Comparison of ENCODE assay signal across 8 mouse cellular contexts in genomic region chr17:5138641-5139205, GRCm38 (mm10).
DNase-seq lines count a peak whose midpoint lies in the region; ATAC-seq and TF ChIP-seq lines count a peak whose summit lies in the region.

No protein-coding gene starts in this region.

- H3K9me3 ChIP-seq in ES-E14 (ENCODE audit: control insufficient read depth, insufficient read depth, low read depth, low read length), result no peaks in the 10 kb centered on the region
- no peaks in the 10 kb centered on the region for H3K9me3 ChIP-seq in forebrain, embryonic 15.5 days
- no peaks in the 10 kb centered on the region for H3K9me3 ChIP-seq in hindbrain, embryonic 10.5 days
- no peaks in the 10 kb centered on the region for H3K9me3 ChIP-seq in lung, postnatal 0 days (ENCODE audit: low read length)

- H3K4me1 ChIP-seq in ES-E14 (ENCODE audit: control insufficient read depth in 2 of 2, insufficient read depth in 2 of 2, low read length in 2 of 2, poor library complexity in 1 of 2), result peaks cover 2 to 6% of the 10 kb centered on the region in 2 experiments; a peak in 2 of 4 replicates
- H3K4me1 ChIP-seq in forebrain, embryonic 15.5 days, result peaks cover 44% of the 10 kb centered on the region
- H3K4me1 ChIP-seq in hindbrain, embryonic 10.5 days (replicated peaks), result peaks cover 45% of the 10 kb centered on the region
- peaks cover 14% of the 10 kb centered on the region; the same call in 1 of the 2 replicates for H3K4me1 ChIP-seq in lung, postnatal 0 days (ENCODE audit: insufficient read depth, low read depth, low read length)

- H3K9ac ChIP-seq in ES-E14 (ENCODE audit: insufficient read depth, low read depth, low read length, poor library complexity, severe bottlenecking), result no peak overlapping the region
- no peak overlapping the region for H3K9ac ChIP-seq in forebrain, embryonic 15.5 days (replicated peaks)
- no peak overlapping the region for H3K9ac ChIP-seq in lung, postnatal 0 days (replicated peaks; ENCODE audit: low read depth)

- peak; percentile 57 for DNase-seq in ES-E14 (ENCODE audit: low read depth, low spot score)
- peak; percentile 60 to 77 for DNase-seq in adrenal gland, postnatal 36 days
- peak; percentile 61 for DNase-seq in hindbrain, embryonic 10.5 days (ENCODE audit: low spot score)
- DNase-seq in layer of hippocampus, adult 2 months (ENCODE audit: low spot score in 2 of 2), result peak; percentile 65 to 87
- peak; percentile 92 for DNase-seq in lung, postnatal 0 days (ENCODE audit: low spot score)
- DNase-seq in retina, embryonic 14.5 days (ENCODE audit: low spot score), result peak; percentile 75
- no peak for DNase-seq in cerebellum, adult 11-12 months

- H3K27ac ChIP-seq in ES-E14 (ENCODE audit: insufficient read depth, low read depth, low read length, poor library complexity, severe bottlenecking), result no peak overlapping the region
- peak overlapping the region; percentile 73 for H3K27ac ChIP-seq in forebrain, embryonic 15.5 days (replicated peaks)
- peak overlapping the region; percentile 73 for H3K27ac ChIP-seq in hindbrain, embryonic 10.5 days
- H3K27ac ChIP-seq in layer of hippocampus, adult 2 months, result peak overlapping the region; percentile 85
- 0 out of 2 replicates have a peak overlapping the region, but pooled peaks have one; percentile 11 for H3K27ac ChIP-seq in lung, postnatal 0 days (ENCODE audit: low read length)

- no peak overlapping the region for H3K4me3 ChIP-seq in ES-E14 (ENCODE audit: insufficient read depth in 1 of 2, low read depth in 1 of 2, low read length in 2 of 2, poor library complexity in 1 of 2, severe bottlenecking in 1 of 2)
- H3K4me3 ChIP-seq in forebrain, embryonic 15.5 days, result no peak overlapping the region
- H3K4me3 ChIP-seq in hindbrain, embryonic 10.5 days, result no peak overlapping the region
- H3K4me3 ChIP-seq in layer of hippocampus, adult 2 months, result no peak overlapping the region
- no peak overlapping the region for H3K4me3 ChIP-seq in lung, postnatal 0 days (ENCODE audit: low read depth, low read length)

- H3K27me3 ChIP-seq in forebrain, embryonic 15.5 days, result no peaks in the 10 kb centered on the region
- H3K27me3 ChIP-seq in hindbrain, embryonic 10.5 days (ENCODE audit: insufficient read depth, poor library complexity, severe bottlenecking), result no peaks in the 10 kb centered on the region
- no peaks in the 10 kb centered on the region for H3K27me3 ChIP-seq in lung, postnatal 0 days (replicated peaks; ENCODE audit: insufficient read depth, low read length)

- TF ChIP-seq CTCF in layer of hippocampus, adult 2 months (conservative IDR thresholded peaks at IDR 0.05), result peak; percentile 61
- peak; percentile 54 for TF ChIP-seq CTCF in lung, postnatal 0 days (IDR thresholded peaks at IDR 0.05)

- peak; percentile 66; the same call in 1 of the 2 replicates for TF ChIP-seq EP300 in lung, postnatal 0 days (IDR thresholded peaks at IDR 0.05)

- H3K4me2 ChIP-seq in forebrain, embryonic 15.5 days (replicated peaks), result peak overlapping the region; percentile 6; the same call in 1 of the 2 replicates
- H3K4me2 ChIP-seq in lung, postnatal 0 days (replicated peaks; ENCODE audit: low read depth, low read length), result no peak overlapping the region

- 18% methylated on average over 8 of the region's 8 CpGs for whole genome bisulfite sequencing in forebrain, embryonic 15.5 days
- WGBS in hindbrain, embryonic 10.5 days, result 34% methylated on average over 8 of the region's 8 CpGs
- WGBS in lung, postnatal 0 days, result 14% methylated on average over 8 of the region's 8 CpGs

- H3K36me3 ChIP-seq in ES-E14 (ENCODE audit: control insufficient read depth, insufficient read depth, low read length, poor library complexity, severe bottlenecking), result no peaks in the 10 kb centered on the region
- H3K36me3 ChIP-seq in forebrain, embryonic 15.5 days, result no peaks in the 10 kb centered on the region
- no peaks in the 10 kb centered on the region for H3K36me3 ChIP-seq in hindbrain, embryonic 10.5 days
- H3K36me3 ChIP-seq in lung, postnatal 0 days (ENCODE audit: insufficient read depth, low read length), result no peaks in the 10 kb centered on the region

- in situ Hi-C loops in ES-E14 (cut with MboI; ENCODE audit: low sequenced_read_pairs in 2 of 2, unreplicated experiment in 2 of 2), result no loop called here

- peak; percentile 93 for ATAC-seq in forebrain, embryonic 15.5 days (replicated peaks)
- peak; percentile 88 for ATAC-seq in lung, postnatal 0 days

TF ChIP-seq in ES-E14, 5 proteins besides CTCF, POLR2A, EP300 and RAD21:
- TF ChIP-seq ZC3H11A (IDR thresholded peaks at IDR 0.05; ENCODE audit: borderline replicate concordance, low read depth, low read length), result no peak
- TF ChIP-seq HCFC1 (IDR thresholded peaks at IDR 0.05; ENCODE audit: borderline replicate concordance, insufficient read depth, low read length), result no peak
- TF ChIP-seq ZNF384 (IDR thresholded peaks at IDR 0.05; ENCODE audit: low read depth, low read length), result no peak
- TF ChIP-seq MAFK (IDR thresholded peaks at IDR 0.05; ENCODE audit: insufficient read depth, low read depth, low read length), result no peak
- no peak for TF ChIP-seq CHD2 (IDR thresholded peaks at IDR 0.05; ENCODE audit: low read depth, low read length)
